ENCODE assay signal across 13 mouse cellular contexts in genomic region chr9:58490391-58490790, GRCm38 (mm10). TPM values are rescaled to one million over a fixed set of nuclear protein-coding genes. Genes with fewer than 3 reads are reported as not detected.
DNase-seq lines count a peak whose midpoint lies in the region; ATAC-seq and TF ChIP-seq lines count a peak whose summit lies in the region.
"Had no signal": no experiment of that assay in that cellular context is flagged by ENCODE, and none has a peak within 500 bp of the region (broad histone marks: within the 10 kb centered on the region; RNA-seq: fewer than 3 reads in every experiment).

No protein-coding gene starts in this region.

- no peak for ATAC-seq in embryonic facial prominence, embryonic 14.5 days (ENCODE audit: low read depth)
- ATAC-seq in hindbrain, postnatal 0 days = no peak
- ATAC-seq in midbrain, embryonic 16.5 days = no peak

- no peaks in the 10 kb centered on the region for H3K36me3 ChIP-seq in embryonic facial prominence, embryonic 14.5 days (ENCODE audit: control insufficient read depth, insufficient read depth, low read length)
- H3K36me3 ChIP-seq in hindbrain, postnatal 0 days (ENCODE audit: insufficient read depth, low read length) = no peaks in the 10 kb centered on the region
- no peaks in the 10 kb centered on the region for H3K36me3 ChIP-seq in midbrain, embryonic 16.5 days (ENCODE audit: control insufficient read depth, insufficient read depth, low read length)

- peak overlapping the region; percentile 89; the same call in 1 of the 2 replicates for H3K9ac ChIP-seq in embryonic facial prominence, embryonic 14.5 days (ENCODE audit: low read depth, low read length)
- H3K9ac ChIP-seq in hindbrain, postnatal 0 days (replicated peaks; ENCODE audit: low read length) = peak overlapping the region; percentile 77; the same call in 1 of the 2 replicates
- H3K9ac ChIP-seq in midbrain, embryonic 16.5 days (ENCODE audit: low read depth, low read length) = peak overlapping the region; percentile 94
- H3K9ac ChIP-seq: liver, embryonic 14.5 days had no signal

- peaks cover 13% of the 10 kb centered on the region for H3K4me1 ChIP-seq in embryonic facial prominence, embryonic 14.5 days (ENCODE audit: control insufficient read depth, insufficient read depth, low read length)
- H3K4me1 ChIP-seq in hindbrain, postnatal 0 days (ENCODE audit: insufficient read depth, low read length) = peaks cover 10% of the 10 kb centered on the region
- peaks cover 26% of the 10 kb centered on the region for H3K4me1 ChIP-seq in midbrain, embryonic 16.5 days (ENCODE audit: control insufficient read depth, insufficient read depth, low read length)

- H3K4me3 ChIP-seq in layer of hippocampus, adult 2 months = peak overlapping the region; percentile 92
- peak overlapping the region; percentile 73 for H3K4me3 ChIP-seq in embryonic facial prominence, embryonic 14.5 days (ENCODE audit: low read depth, low read length)
- peak overlapping the region; percentile 67 for H3K4me3 ChIP-seq in hindbrain, postnatal 0 days (ENCODE audit: low read length)
- peak overlapping the region; percentile 57 for H3K4me3 ChIP-seq in midbrain, embryonic 16.5 days (ENCODE audit: low read depth, low read length)
- no peak overlapping the region for H3K4me3 ChIP-seq in gastrocnemius, adult 2 months

- 64% methylated on average over 2 of the region's 2 CpGs for WGBS in embryonic facial prominence, embryonic 14.5 days
- 72% methylated on average over 2 of the region's 2 CpGs for WGBS in hindbrain, postnatal 0 days
- WGBS in midbrain, embryonic 16.5 days = 84% methylated on average over 2 of the region's 2 CpGs

- no peak for TF ChIP-seq CTCF in layer of hippocampus, adult 2 months (conservative IDR thresholded peaks at IDR 0.05)
- TF ChIP-seq CTCF in hindbrain, postnatal 0 days (IDR thresholded peaks at IDR 0.05; ENCODE audit: low read depth) = no peak
- TF ChIP-seq CTCF in gastrocnemius, adult 2 months (IDR thresholded peaks at IDR 0.05) = no peak

- H3K27ac ChIP-seq in layer of hippocampus, adult 2 months = peak overlapping the region; percentile 92
- H3K27ac ChIP-seq in embryonic facial prominence, embryonic 14.5 days (replicated peaks; ENCODE audit: low read depth, low read length) = no peak overlapping the region
- H3K27ac ChIP-seq in hindbrain, postnatal 0 days = no peak overlapping the region
- no peak overlapping the region for H3K27ac ChIP-seq in midbrain, embryonic 16.5 days (ENCODE audit: low read length)
- no peak overlapping the region for H3K27ac ChIP-seq in gastrocnemius, adult 2 months
- H3K27ac ChIP-seq: liver, embryonic 14.5 days had no signal

- no peaks in the 10 kb centered on the region for H3K9me3 ChIP-seq in embryonic facial prominence, embryonic 14.5 days (ENCODE audit: control insufficient read depth, low read length)
- no peaks in the 10 kb centered on the region for H3K9me3 ChIP-seq in hindbrain, postnatal 0 days (ENCODE audit: low read length)
- no peaks in the 10 kb centered on the region for H3K9me3 ChIP-seq in midbrain, embryonic 16.5 days (replicated peaks; ENCODE audit: control insufficient read depth, low read length, poor library complexity, severe bottlenecking)

- H3K27me3 ChIP-seq in embryonic facial prominence, embryonic 14.5 days (replicated peaks; ENCODE audit: control insufficient read depth, insufficient read depth, low read length) = no peaks in the 10 kb centered on the region
- no peaks in the 10 kb centered on the region for H3K27me3 ChIP-seq in hindbrain, postnatal 0 days (ENCODE audit: insufficient read depth, low read length)
- H3K27me3 ChIP-seq in midbrain, embryonic 16.5 days (ENCODE audit: control insufficient read depth, insufficient read depth, low read depth, low read length) = no peaks in the 10 kb centered on the region

- intact Hi-C loops in gastrocnemius, adult 2 months (cut with DNase I) = no loop called here

- peak overlapping the region; percentile 77 for H3K4me2 ChIP-seq in embryonic facial prominence, embryonic 14.5 days (ENCODE audit: low read depth, low read length)
- peak overlapping the region; percentile 75 for H3K4me2 ChIP-seq in hindbrain, postnatal 0 days (ENCODE audit: low read depth, low read length)
- peak overlapping the region; percentile 97 for H3K4me2 ChIP-seq in midbrain, embryonic 16.5 days (ENCODE audit: low read length)

- no peak for DNase-seq in layer of hippocampus, adult 2 months (ENCODE audit: low spot score in 2 of 2)
- DNase-seq in layer of hippocampus, postnatal 36 days = no peak
- no peak for DNase-seq in embryonic facial prominence, embryonic 14.5 days (ENCODE audit: low spot score)
- no peak for DNase-seq in hindbrain, postnatal 0 days (ENCODE audit: low spot score)
- no peak for DNase-seq in gastrocnemius, adult 2 months
- no peak for DNase-seq in right cerebral cortex, postnatal 25 days
- DNase-seq in urinary bladder, postnatal 14 days (ENCODE audit: low spot score) = no peak
- DNase-seq: gastrocnemius, postnatal 36 days; kidney, postnatal 4 days; thymus, adult 2 months had no signal

RNA-seq across cellular contexts. Expression of gene Insyn1, which starts 2.0 kb away (rescaled TPM):
- total RNA-seq in layer of hippocampus, adult 2 months (2021) = 100 to 1,000 TPM; 236 to 254 TPM
- 100 to 1,000 TPM; 232 to 236 TPM for total RNA-seq in layer of hippocampus, postnatal 36 days (2021)
- polyA plus RNA-seq in embryonic facial prominence, embryonic 14.5 days (2014; fragmentation: Nextera tagmentation; extraction: Ambion mirVana) = 4.9 and 5.0 TPM in 2 replicates
- 106 and 127 TPM in 2 replicates for total RNA-seq in hindbrain, postnatal 0 days (2014; rRNA removed)
- polyA plus RNA-seq in hindbrain, postnatal 0 days (2015; fragmentation: Nextera tagmentation; extraction: Ambion mirVana) = 7.4 and 8.7 TPM in 2 replicates
- 6.7 and 7.2 TPM in 2 replicates for polyA plus RNA-seq in midbrain, embryonic 16.5 days (2015; fragmentation: Nextera tagmentation; extraction: Ambion mirVana)
- total RNA-seq in gastrocnemius, adult 2 months (2021) = 10 to 100 TPM; 17.3 to 20.1 TPM
- total RNA-seq: common myeloid progenitor, adult 5-6 weeks had no signal
